Mouse (Mus musculus) liver, adult 2 months (tissue): ENCODE results near the gene Prpf8.

Experiments
- CTCF ChIP-seq: fragments of 200-500 bp; IDR thresholded peaks from 2 replicates; pipeline ENCODE4 v1.5.1; 2011; ENCODE audit warnings: low read depth, low read length, control low read depth
- POLR2A ChIP-seq: fragments of 200-500 bp; IDR thresholded peaks from 2 replicates; pipeline ENCODE4 v1.6.1; 2011; ENCODE audit warnings: low read length, control low read depth; ENCODE audit not compliant: insufficient read depth; ENCODE audit errors: extremely low read depth

DNA sequence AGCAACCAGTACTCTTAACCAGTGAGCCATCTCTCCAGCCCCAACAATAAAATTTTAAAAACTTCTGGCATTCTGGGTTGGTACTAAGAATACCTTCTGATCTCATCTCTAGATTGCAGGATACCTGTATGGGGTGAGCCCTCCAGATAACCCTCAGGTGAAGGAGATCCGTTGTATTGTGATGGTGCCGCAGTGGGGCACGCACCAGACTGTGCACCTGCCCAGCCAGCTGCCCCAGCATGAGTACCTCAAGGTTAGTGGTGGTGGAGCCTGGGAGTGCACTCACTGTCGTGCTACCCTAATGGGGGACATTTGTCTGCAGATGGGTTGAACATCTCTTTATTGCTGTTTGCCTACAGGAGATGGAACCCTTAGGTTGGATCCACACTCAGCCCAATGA lies 21.5 kb downstream of the Prpf8 start:
- TF ChIP-seq CTCF (no peak), POLR2A (no peak)
